Mouse (Mus musculus): ENCODE data around the gene Zfpm1.

The Zfpm1 gene

GRCm38 (mm10) chr8:122376365-122377231, 94.7 kb downstream of the Zfpm1 start, which contains the start of gene Zc3h18:
Gene Zc3h18, plus strand, starts transcription at chr8:122376609.
- peak; percentile 92 for ATAC-seq (ENCODE audit: low TSS enrichment)

- ATAC-seq (ENCODE audit: low TSS enrichment): no peak
Observed at GRCm38 (mm10) chr8:122383039-122383438, 101.1 kb downstream of the Zfpm1 start.
